Mouse (Mus musculus) MEL (cell line): ENCODE data around the gene Cblb. TPM values are rescaled to one million over a fixed set of nuclear protein-coding genes. Genes with fewer than 3 reads are reported as not detected.

Experiments used
- DNase-seq: peaks from one replicate; pipeline ENCODE4 v3.0.0; 2011; ENCODE audit warnings: low read depth, low spot score
- H3K27ac ChIP-seq: 2 replicates; pipeline ENCODE4 v1.5.1; 2012; ENCODE audit warnings: low read depth, mild to moderate bottlenecking, control low read depth, low read length, moderate library complexity; ENCODE audit not compliant: control insufficient read depth
- H3K27me3 ChIP-seq, 2 experiments: fragments of 150-350 bp in 1 of 2; sonication (generic) in 1 of 2; 2 replicates each; pipeline ENCODE4 v1.6.1; 2012; ENCODE audit warnings: low read length in 2 of 2, mild to moderate bottlenecking in 2 of 2, improper control_type of control experiment in 1 of 2, moderate library complexity in 1 of 2; ENCODE audit not compliant: insufficient read depth in 2 of 2, control insufficient read depth in 1 of 2
- H3K36me3 ChIP-seq, 2 experiments: 2 replicates each; pipeline ENCODE4 v1.6.1; 2012 to 2014; ENCODE audit warnings: low read length in 2 of 2, improper control_type of control experiment in 1 of 2, inconsistent platforms in 1 of 2, mild to moderate bottlenecking in 1 of 2; ENCODE audit not compliant: insufficient read depth in 2 of 2, control insufficient read depth in 1 of 2
- H3K4me1 ChIP-seq, 2 experiments: fragments of 150-350 bp in 1 of 2; sonication (generic) in 1 of 2; 2 replicates each; pipeline ENCODE4 v1.6.1; 2012; ENCODE audit warnings: low read length in 2 of 2, improper control_type of control experiment in 1 of 2, mild to moderate bottlenecking in 1 of 2; ENCODE audit not compliant: insufficient read depth in 2 of 2, control insufficient read depth in 1 of 2
- H3K4me3 ChIP-seq, 2 experiments: fragments of 150-350 bp in 1 of 2; sonication (generic) in 1 of 2; 2 replicates each; pipeline ENCODE4 v1.5.1; 2012; ENCODE audit warnings: low read depth in 2 of 2, low read length in 2 of 2, mild to moderate bottlenecking in 2 of 2, moderate library complexity in 2 of 2, control low read depth in 1 of 2, improper control_type of control experiment in 1 of 2; ENCODE audit not compliant: control insufficient read depth in 1 of 2, insufficient read depth in 1 of 2
- H3K79me2 ChIP-seq: 2 replicates; pipeline ENCODE4 v1.6.1; 2012; ENCODE audit warnings: mild to moderate bottlenecking, low read length, moderate library complexity; ENCODE audit not compliant: control insufficient read depth, poor library complexity, insufficient read depth
- H3K9ac ChIP-seq: 2 replicates; pipeline ENCODE4 v1.6.1; 2012; ENCODE audit warnings: low read depth, mild to moderate bottlenecking, control low read depth, low read length, moderate library complexity; ENCODE audit not compliant: control insufficient read depth, poor library complexity, severe bottlenecking
- H3K9me3 ChIP-seq: fragments of 150-350 bp; sonication (generic); replicated peaks from 2 replicates; pipeline ENCODE4 v1.6.1; 2012; ENCODE audit warnings: mild to moderate bottlenecking, low read length, improper control_type of control experiment, moderate library complexity; ENCODE audit not compliant: insufficient read depth
- E2F4 ChIP-seq: IDR thresholded peaks from 2 replicates; pipeline ENCODE4 v1.6.1; 2011; ENCODE audit warnings: low read depth, low read length, improper control_type of control experiment, borderline replicate concordance
- EP300 ChIP-seq, 2 experiments: IDR thresholded peaks; 2 replicates each; pipeline ENCODE4 v1.6.1; 2011; ENCODE audit warnings: improper control_type of control experiment in 2 of 2, low read length in 2 of 2, low read depth in 1 of 2, mild to moderate bottlenecking in 1 of 2
- GATA1 ChIP-seq: IDR thresholded peaks from 2 replicates; pipeline ENCODE4 v1.6.1; 2011; ENCODE audit warnings: low read depth, low read length, improper control_type of control experiment
- HCFC1 ChIP-seq: IDR thresholded peaks from 2 replicates; pipeline ENCODE4 v1.6.1; 2012; ENCODE audit warnings: low read depth, mild to moderate bottlenecking, inconsistent platforms, low read length, improper control_type of control experiment, moderate library complexity
- JUND ChIP-seq: IDR thresholded peaks from 2 replicates; pipeline ENCODE4 v1.6.1; 2011; ENCODE audit warnings: low read depth, mild to moderate bottlenecking, improper control_type of control experiment, low read length
- KAT2A ChIP-seq: conservative IDR thresholded peaks from 2 replicates; pipeline ENCODE4 v1.6.1; 2012; ENCODE audit warnings: low read depth, low read length, improper control_type of control experiment, inconsistent platforms
- MAX ChIP-seq: IDR thresholded peaks from 2 replicates; pipeline ENCODE4 v1.6.1; 2011; ENCODE audit warnings: low read length, improper control_type of control experiment
- MAZ ChIP-seq: IDR thresholded peaks from 2 replicates; pipeline ENCODE4 v1.6.1; 2012; ENCODE audit warnings: low read depth, mild to moderate bottlenecking, inconsistent platforms, low read length, improper control_type of control experiment
- MEF2A ChIP-seq: IDR thresholded peaks from 2 replicates; pipeline ENCODE4 v1.6.1; 2014; ENCODE audit warnings: low read depth, mild to moderate bottlenecking, inconsistent platforms, low read length, improper control_type of control experiment; ENCODE audit not compliant: poor library complexity, insufficient replicate concordance, severe bottlenecking; ENCODE audit errors: extremely low read depth
- MYB ChIP-seq: IDR thresholded peaks from 2 replicates; pipeline ENCODE4 v1.6.1; 2011; ENCODE audit warnings: mild to moderate bottlenecking, low read depth, low read length, improper control_type of control experiment
- MYC ChIP-seq: IDR thresholded peaks from 2 replicates; pipeline ENCODE4 v1.6.1; 2011; ENCODE audit warnings: low read depth, mild to moderate bottlenecking, low read length, improper control_type of control experiment, moderate library complexity
- NELFE ChIP-seq: IDR thresholded peaks from 2 replicates; pipeline ENCODE4 v1.6.1; 2011; ENCODE audit warnings: low read depth, low read length, improper control_type of control experiment
- NRF1 ChIP-seq: IDR thresholded peaks from 2 replicates; pipeline ENCODE4 v1.6.1; 2014; ENCODE audit warnings: low read depth, mild to moderate bottlenecking, inconsistent platforms, low read length, improper control_type of control experiment, moderate library complexity; ENCODE audit not compliant: poor library complexity, insufficient read depth, severe bottlenecking
- POLR2A ChIP-seq, 2 experiments: IDR thresholded peaks; 2 replicates each; pipeline ENCODE4 v1.6.1; 2011 to 2012; ENCODE audit warnings: low read length in 2 of 2, mild to moderate bottlenecking in 2 of 2, control low read depth in 1 of 2, improper control_type of control experiment in 1 of 2, low read depth in 1 of 2, moderate library complexity in 1 of 2; ENCODE audit not compliant: control insufficient read depth in 1 of 2, insufficient read depth in 1 of 2, poor library complexity in 1 of 2
- POLR2AphosphoS2 ChIP-seq: IDR thresholded peaks from 2 replicates; pipeline ENCODE4 v1.6.1; 2011; ENCODE audit warnings: low read length, improper control_type of control experiment
- POLR2AphosphoS5 ChIP-seq: IDR thresholded peaks from 2 replicates; pipeline ENCODE4 v1.6.1; 2012; ENCODE audit warnings: low read depth, borderline replicate concordance, mild to moderate bottlenecking, inconsistent platforms, low read length, moderate library complexity, mixed read lengths
- RCOR1 ChIP-seq: IDR thresholded peaks from 2 replicates; pipeline ENCODE4 v1.6.1; 2012; ENCODE audit warnings: low read depth, mild to moderate bottlenecking, inconsistent platforms, low read length, improper control_type of control experiment
- SIN3A ChIP-seq: IDR thresholded peaks from 2 replicates; pipeline ENCODE4 v1.6.1; 2012; ENCODE audit warnings: low read length, improper control_type of control experiment, inconsistent platforms
- SMC3 ChIP-seq: IDR thresholded peaks from 2 replicates; pipeline ENCODE4 v1.6.1; 2011; ENCODE audit warnings: low read depth, low read length, improper control_type of control experiment
- TAL1 ChIP-seq: IDR thresholded peaks from 2 replicates; pipeline ENCODE4 v1.6.1; 2012; ENCODE audit warnings: mild to moderate bottlenecking, inconsistent platforms, low read length, moderate library complexity, mixed read lengths
- TBP ChIP-seq: IDR thresholded peaks from 2 replicates; pipeline ENCODE4 v1.8.0; 2011; ENCODE audit warnings: low read depth, low read length, improper control_type of control experiment
- USF2 ChIP-seq, 2 experiments: IDR thresholded peaks; 2 replicates each; pipeline ENCODE4 v1.6.1; 2011 to 2012; ENCODE audit warnings: improper control_type of control experiment in 2 of 2, low read length in 2 of 2, borderline replicate concordance in 1 of 2, inconsistent platforms in 1 of 2, low read depth in 1 of 2, mild to moderate bottlenecking in 1 of 2; ENCODE audit not compliant: insufficient read depth in 1 of 2
- ZC3H11A ChIP-seq: IDR thresholded peaks from 2 replicates; pipeline ENCODE4 v1.6.1; 2012; ENCODE audit warnings: low read depth, mild to moderate bottlenecking, inconsistent platforms, low read length, improper control_type of control experiment
- ZKSCAN1 ChIP-seq: IDR thresholded peaks from 2 replicates; pipeline ENCODE4 v1.6.1; 2012; ENCODE audit warnings: low read depth, mild to moderate bottlenecking, inconsistent platforms, low read length, improper control_type of control experiment, moderate library complexity
- polyA plus RNA-seq, 2 experiments: library from polyadenylated mRNA; stranded (reverse) in 1 of 2; unstranded in 1 of 2; fragments of >175 nt in 1 of 2; fragments of >200 nt in 1 of 2; gene quantifications; 2 replicates each; pipeline versions ENCODE4 v1.2.1 to v1.2.4; 2012; ENCODE audit warnings: low replicate concordance in 2 of 2, low read depth in 1 of 2; ENCODE audit not compliant: insufficient read length in 2 of 2, insufficient read depth in 1 of 2, missing spikeins in 1 of 2
- total RNA-seq: library from RNA; depleted of rRNA; stranded (reverse); fragments of 300-350 nt; gene quantifications from 2 replicates; pipeline ENCODE4 v1.2.3, GENCODE M21; 2012

Cblb gene
- total and polyA plus RNA-seq, 3 experiments: 1.5 to 5.7 TPM; not detected in 1

DNA sequence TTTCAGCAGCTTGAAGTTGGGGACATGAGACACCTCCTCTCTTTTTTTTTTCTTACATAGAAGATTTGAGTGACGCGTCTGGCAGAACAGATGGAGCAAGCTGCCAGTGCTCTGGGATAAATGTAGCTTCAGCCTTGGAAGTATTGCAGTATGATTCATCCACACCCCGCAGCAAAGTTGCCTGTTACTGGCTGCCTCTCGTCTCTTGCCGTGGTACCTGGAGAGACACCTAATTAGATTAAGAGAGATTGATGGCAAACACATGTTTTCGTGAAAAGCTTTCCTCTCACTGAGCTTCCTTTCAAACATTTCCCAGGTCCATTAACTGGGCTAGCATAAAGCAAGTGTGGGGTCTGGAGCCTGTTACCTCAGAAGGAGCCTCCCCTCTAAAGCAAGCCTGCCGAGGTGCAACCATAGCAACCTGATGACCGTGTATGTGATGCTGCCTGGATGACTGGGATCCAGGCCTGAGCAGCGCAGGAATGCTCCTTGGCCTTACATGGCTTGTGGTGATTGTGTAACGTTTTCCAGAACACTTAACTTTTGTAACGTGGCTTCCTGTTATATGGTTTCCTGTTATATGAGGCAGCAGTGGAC, 103.7 kb downstream of the Cblb start:
- Histone ChIP-seq H3K9ac (no peak overlapping the region), H3K27ac (no peak overlapping the region), H3K79me2 (no peaks in the 10 kb centered on the region), H3K4me1 (no peaks in the 10 kb centered on the region), H3K27me3 (no peaks in the 10 kb centered on the region), H3K9me3 (no peaks in the 10 kb centered on the region), H3K36me3 (no peaks in the 10 kb centered on the region), H3K4me3 (no peak overlapping the region)
- DNase-seq: no peak
- TF ChIP-seq ZC3H11A: no peak
- TF ChIP-seq HCFC1: no peak
- TF ChIP-seq NELFE: no peak
- TF ChIP-seq MAX: no peak
- TF ChIP-seq ZKSCAN1: no peak
- TF ChIP-seq SMC3: no peak

DNA sequence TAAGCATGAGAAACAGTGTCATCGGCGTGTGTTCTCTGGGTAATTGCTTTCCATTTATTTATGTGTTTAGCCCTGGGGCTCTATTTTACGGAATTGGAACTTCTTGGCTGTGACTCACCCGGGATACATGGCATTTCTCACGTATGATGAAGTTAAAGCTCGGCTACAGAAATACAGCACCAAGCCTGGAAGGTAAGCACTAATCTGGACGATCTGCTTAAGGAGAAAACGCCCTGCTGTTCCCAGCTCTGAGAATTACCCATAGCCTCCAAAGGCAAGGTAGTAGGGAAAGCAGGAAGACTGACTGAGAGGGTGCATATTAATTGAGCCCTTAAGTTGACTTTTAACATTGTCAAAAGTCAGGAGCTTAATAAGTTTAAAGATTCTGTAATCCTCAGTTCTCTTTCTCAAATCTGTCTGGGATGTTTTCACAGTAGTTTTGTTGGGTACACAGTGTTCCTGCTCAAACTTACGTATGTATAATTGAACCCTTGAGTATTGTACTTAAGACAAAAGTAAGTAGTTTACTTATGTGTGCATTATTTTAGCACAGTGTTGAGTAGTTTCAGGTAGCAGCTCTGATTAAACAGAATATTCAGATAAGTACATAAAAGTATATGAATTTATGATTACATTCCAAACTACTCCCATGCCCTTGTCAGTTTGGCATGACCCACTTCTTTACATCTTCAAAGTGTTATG, 104.8 kb downstream of the Cblb start:
- H3K4me3 ChIP-seq: no peak overlapping the region
- H3K36me3 ChIP-seq: no peaks in the 10 kb centered on the region
- H3K79me2 ChIP-seq: no peaks in the 10 kb centered on the region
- TF ChIP-seq RCOR1: no peak
- no peak for TF ChIP-seq SIN3A
- TF ChIP-seq GATA1: no peak
- no peak for TF ChIP-seq POLR2AphosphoS2
- no peak for TF ChIP-seq JUND
- TF ChIP-seq TBP: no peak
- TF ChIP-seq E2F4: no peak
- TF ChIP-seq TAL1: no peak
- TF ChIP-seq KAT2A: no peak
- no peak overlapping the region for H3K9ac ChIP-seq
- no peaks in the 10 kb centered on the region for H3K27me3 ChIP-seq
- no peak for DNase-seq
- no peak overlapping the region for H3K27ac ChIP-seq
- H3K9me3 ChIP-seq: no peaks in the 10 kb centered on the region
- H3K4me1 ChIP-seq: no peaks in the 10 kb centered on the region

DNA sequence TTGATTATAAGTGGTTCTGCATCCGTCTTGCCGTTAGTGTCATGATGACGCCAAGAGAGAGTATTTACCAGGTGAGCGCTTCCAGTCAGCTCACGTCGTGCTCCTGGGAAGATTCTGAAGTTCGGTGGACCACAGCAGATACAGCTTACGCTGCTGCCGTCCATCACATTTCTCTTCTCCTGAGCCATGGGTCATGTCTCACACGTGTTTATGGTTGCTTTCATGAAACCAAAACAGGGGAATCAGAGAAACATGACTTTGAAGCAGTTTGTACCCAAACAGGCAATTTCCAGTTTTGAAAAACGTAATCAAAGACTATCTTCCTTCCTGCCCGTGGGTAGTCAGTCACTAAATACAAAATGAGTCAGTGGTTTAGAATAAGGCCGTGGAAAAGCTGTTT, 112.1 kb downstream of the Cblb start:
- Histone ChIP-seq H3K27me3 (no peaks in the 10 kb centered on the region), H3K79me2 (no peaks in the 10 kb centered on the region), H3K9ac (no peak overlapping the region)
- TF ChIP-seq NELFE (no peak), TBP (no peak), MAZ (no peak), MYB (no peak), EP300 (IDR thresholded peaks at IDR 0.05; ENCODE audit: low read depth in 1 of 2, low read length in 2 of 2) (no peak), POLR2A (IDR thresholded peaks at IDR 0.05; ENCODE audit: control insufficient read depth in 1 of 2, insufficient read depth in 1 of 2, low read depth in 1 of 2, low read length in 2 of 2, poor library complexity in 1 of 2) (no peak), JUND (no peak), POLR2AphosphoS5 (no peak), SIN3A (no peak), POLR2AphosphoS2 (no peak), HCFC1 (no peak), E2F4 (no peak), MYC (no peak), USF2 (IDR thresholded peaks at IDR 0.05; ENCODE audit: borderline replicate concordance in 1 of 2, insufficient read depth in 1 of 2, low read depth in 1 of 2, low read length in 2 of 2) (no peak), NRF1 (no peak), SMC3 (no peak), MEF2A (no peak), GATA1 (no peak)

More for the DNA sequence above, 112.1 kb downstream of the Cblb start:
- Histone ChIP-seq H3K9me3 (no peaks in the 10 kb centered on the region), H3K36me3 (peaks cover 0 to 16% of the 10 kb centered on the region in 2 experiments; a peak in 2 of 4 replicates), H3K4me1 (peaks cover 8 to 12% of the 10 kb centered on the region in 2 experiments), H3K4me3 (no peak overlapping the region), H3K27ac (no peak overlapping the region)
- DNase-seq: no peak
